Mouse (Mus musculus): Measurements from ENCODE around the gene Slc46a3. TPM values are rescaled to one million over a fixed set of nuclear protein-coding genes. Genes with fewer than 3 reads are reported as not detected.

Slc46a3 gene
- polyA plus RNA-seq, 1 experiment from 2014 or later, result 3.8 TPM

GRCm38 (mm10) chr5:147892735-147893134 lies 1.9 kb downstream of the Slc46a3 start:
- H3K27ac ChIP-seq, result no peak overlapping the region
- H3K4me2 ChIP-seq, result no peak overlapping the region
- H3K9ac ChIP-seq, result no peak overlapping the region
- H3K36me3 ChIP-seq, result no peaks in the 10 kb centered on the region
- no peaks in the 10 kb centered on the region for H3K27me3 ChIP-seq
- ATAC-seq (ENCODE audit: borderline replicate concordance, extremely low read depth, low FRiP score, low TSS enrichment), result no peak
- no peaks in the 10 kb centered on the region for H3K9me3 ChIP-seq
- WGBS, result 31% methylated on average over 6 of the region's 6 CpGs
- peaks cover 16% of the 10 kb centered on the region for H3K4me1 ChIP-seq
- no peak overlapping the region for H3K4me3 ChIP-seq

DNA sequence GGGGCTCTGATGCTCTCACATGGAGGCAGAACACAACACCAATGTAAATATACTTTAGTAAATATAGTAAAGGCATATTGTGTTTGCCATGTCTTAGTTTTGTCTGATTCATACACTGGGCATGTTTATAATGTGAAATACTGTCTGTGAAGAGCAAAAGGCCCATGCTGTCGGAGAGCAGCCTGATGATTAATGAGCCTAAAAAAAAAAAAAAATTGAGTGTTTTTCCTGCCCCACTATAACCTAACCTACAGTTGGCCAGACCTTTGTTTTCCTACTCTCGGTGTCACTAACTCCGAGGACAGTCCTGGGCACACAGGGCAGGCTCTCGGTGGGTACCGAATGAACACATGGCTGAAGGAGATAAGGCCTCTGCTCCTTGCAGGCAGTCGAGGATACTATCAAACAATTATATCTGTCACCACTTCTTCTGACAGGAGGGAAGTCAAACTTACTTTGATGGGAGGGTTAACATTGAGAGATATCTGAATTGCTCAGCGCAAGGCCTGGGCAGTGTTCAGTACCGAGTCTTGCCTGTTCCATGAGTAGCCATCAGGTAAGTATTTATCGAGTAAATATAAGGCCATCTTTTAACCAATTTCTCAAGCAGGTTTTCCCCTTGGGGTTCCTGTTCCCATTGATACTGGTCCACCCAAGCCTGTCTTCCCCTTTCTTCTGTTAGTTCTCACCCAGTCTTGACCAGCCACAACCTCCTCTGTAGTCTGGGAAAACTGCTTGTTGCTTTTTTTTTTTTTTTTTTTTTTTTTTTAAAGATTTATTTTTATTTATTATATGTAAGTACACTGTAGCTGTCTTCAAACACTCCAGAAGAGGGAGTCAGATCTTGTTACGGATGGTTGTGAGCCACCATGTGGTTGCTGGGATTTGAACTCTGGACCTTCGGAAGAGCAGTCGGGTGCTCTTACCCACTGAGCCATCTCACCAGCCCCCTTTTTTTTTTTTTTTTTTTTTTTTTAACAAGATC lies 6.0 kb downstream of the Slc46a3 start:
- Histone ChIP-seq H3K27me3 (no peaks in the 10 kb centered on the region), H3K4me3 (no peak overlapping the region), H3K4me2 (no peak overlapping the region), H3K36me3 (peaks cover 3% of the 10 kb centered on the region; the same call in 1 of the 2 replicates), H3K9ac (no peak overlapping the region), H3K27ac (no peak overlapping the region), H3K9me3 (no peaks in the 10 kb centered on the region), H3K4me1 (peaks cover 5% of the 10 kb centered on the region; the same call in 1 of the 2 replicates)
- no peak for ATAC-seq (ENCODE audit: borderline replicate concordance, extremely low read depth, low FRiP score, low TSS enrichment)
- WGBS, result 53% methylated on average over 10 of the region's 12 CpGs

DNA sequence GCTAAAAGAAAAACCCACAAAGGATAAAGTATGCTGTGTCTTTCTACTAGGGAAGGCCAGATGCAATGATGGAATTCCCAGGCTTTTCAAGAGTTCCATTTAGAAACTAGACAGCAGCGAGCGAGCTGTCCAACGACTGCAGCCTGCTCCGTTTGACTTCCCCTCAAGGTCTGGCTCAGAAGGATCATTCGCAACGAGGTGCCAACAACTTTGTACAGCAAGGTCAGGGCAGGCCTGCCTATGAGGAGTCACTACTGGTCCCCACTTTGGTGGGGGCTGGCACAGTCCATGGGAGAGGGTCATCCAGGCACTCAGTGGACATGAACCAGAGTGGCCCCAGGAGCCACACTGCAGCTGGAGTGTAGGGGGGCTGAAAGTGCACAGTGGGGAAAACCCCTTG lies 11.0 kb downstream of the Slc46a3 start:
- no peak overlapping the region for H3K4me2 ChIP-seq
- WGBS, result 76% methylated on average over 6 of the region's 6 CpGs
- ATAC-seq (ENCODE audit: borderline replicate concordance, extremely low read depth, low FRiP score, low TSS enrichment), result no peak
- no peak overlapping the region for H3K27ac ChIP-seq
- H3K4me3 ChIP-seq, result no peak overlapping the region
- peaks cover 25% of the 10 kb centered on the region for H3K36me3 ChIP-seq
- H3K4me1 ChIP-seq, result no peaks in the 10 kb centered on the region
- no peaks in the 10 kb centered on the region for H3K9me3 ChIP-seq
- H3K9ac ChIP-seq, result no peak overlapping the region
- H3K27me3 ChIP-seq, result no peaks in the 10 kb centered on the region

DNA sequence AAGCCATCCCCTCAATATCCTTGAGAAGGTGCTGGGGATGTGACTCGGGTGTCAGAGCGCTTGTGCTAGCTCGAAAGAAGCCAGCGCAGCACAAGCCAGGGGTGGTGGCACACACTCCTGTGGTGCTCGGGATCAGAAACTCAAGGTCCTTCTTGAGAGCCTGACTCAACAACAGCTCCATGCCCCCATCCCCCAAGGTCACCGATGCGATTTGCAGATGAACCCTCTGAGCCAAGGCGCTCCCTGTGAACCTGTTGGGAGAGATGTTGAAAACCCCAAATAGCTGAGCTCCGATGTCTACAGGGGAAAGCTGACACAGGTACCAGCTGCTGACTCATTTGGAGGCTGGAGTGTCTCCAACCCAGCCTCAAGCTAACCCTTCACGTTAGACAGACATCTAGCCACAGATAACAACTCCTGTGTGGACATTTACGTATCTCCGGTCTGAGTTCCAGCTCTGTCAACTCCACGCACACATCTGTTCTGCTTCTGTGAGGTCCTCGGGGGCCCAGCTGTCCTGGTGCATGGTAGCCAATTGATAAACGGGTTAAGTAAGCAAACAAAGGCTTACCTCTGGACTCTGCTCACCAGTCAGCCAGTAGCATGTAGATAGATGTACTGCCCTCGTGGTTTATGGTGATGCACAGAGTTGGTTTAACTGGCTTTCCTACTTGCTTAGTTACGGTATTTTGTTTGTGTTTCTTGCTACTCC lies 14.5 kb downstream of the Slc46a3 start:
- peaks cover 8% of the 10 kb centered on the region for H3K4me1 ChIP-seq
- no peak overlapping the region for H3K9ac ChIP-seq
- no peak overlapping the region for H3K4me3 ChIP-seq
- no peaks in the 10 kb centered on the region for H3K27me3 ChIP-seq
- H3K36me3 ChIP-seq, result peaks cover 53% of the 10 kb centered on the region
- no peaks in the 10 kb centered on the region for H3K9me3 ChIP-seq
- H3K4me2 ChIP-seq, result no peak overlapping the region
- no peak for ATAC-seq (ENCODE audit: borderline replicate concordance, extremely low read depth, low FRiP score, low TSS enrichment)
- WGBS, result 69% methylated on average over 17 of the region's 17 CpGs
- no peak overlapping the region for H3K27ac ChIP-seq

DNA sequence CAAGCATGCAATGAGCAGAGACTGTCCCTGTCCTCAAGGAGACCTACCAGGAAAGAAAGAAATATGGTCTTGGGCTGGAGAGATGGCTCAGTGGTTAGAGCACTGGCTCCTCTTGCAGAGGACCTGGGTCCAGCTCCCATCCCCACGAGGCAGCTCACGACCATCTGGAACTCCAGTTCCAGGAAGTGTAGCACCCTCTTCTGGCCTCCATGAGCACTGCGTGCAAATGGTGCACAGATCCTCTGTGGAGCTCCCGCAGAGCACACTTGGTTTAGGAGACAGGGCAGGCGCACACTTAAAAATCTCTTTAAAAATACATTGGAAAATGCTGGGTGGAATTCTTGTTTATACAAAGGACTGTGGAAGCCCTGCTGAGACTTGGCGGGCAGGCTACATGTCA lies 17.1 kb downstream of the Slc46a3 start:
- Histone ChIP-seq H3K9ac (no peak overlapping the region), H3K27me3 (no peaks in the 10 kb centered on the region), H3K4me3 (no peak overlapping the region), H3K27ac (no peak overlapping the region), H3K36me3 (peaks cover 79% of the 10 kb centered on the region), H3K4me1 (peaks cover 8% of the 10 kb centered on the region), H3K9me3 (no peaks in the 10 kb centered on the region), H3K4me2 (no peak overlapping the region)
- no peak for ATAC-seq (ENCODE audit: borderline replicate concordance, extremely low read depth, low FRiP score, low TSS enrichment)
- 83% methylated on average over 6 of the region's 6 CpGs for WGBS

DNA sequence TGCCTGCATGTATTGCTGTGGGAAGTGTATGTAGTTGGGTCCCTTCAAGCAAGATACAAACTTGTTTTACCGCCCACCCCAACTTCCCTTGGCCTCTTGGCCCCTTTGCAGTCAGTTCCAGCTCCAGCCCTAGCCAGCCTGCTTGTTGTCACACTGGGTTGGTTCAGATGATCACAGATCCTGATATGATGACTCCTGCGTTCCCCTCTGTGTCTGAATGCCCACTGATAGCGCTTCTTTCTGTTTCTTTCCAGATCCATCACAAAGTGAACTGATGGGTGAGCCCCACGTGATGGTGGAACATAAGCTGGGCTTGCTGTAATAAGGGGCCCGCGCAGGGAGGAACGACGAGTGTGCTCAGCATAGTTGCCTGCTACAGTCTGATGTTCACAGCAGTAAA lies 19.4 kb downstream of the Slc46a3 start:
- Histone ChIP-seq H3K9me3 (no peaks in the 10 kb centered on the region), H3K27ac (no peak overlapping the region), H3K36me3 (peaks cover 83% of the 10 kb centered on the region), H3K4me2 (no peak overlapping the region), H3K4me1 (peaks cover 8% of the 10 kb centered on the region), H3K9ac (no peak overlapping the region), H3K27me3 (no peaks in the 10 kb centered on the region), H3K4me3 (no peak overlapping the region)
- 89% methylated on average over 8 of the region's 8 CpGs for WGBS
- ATAC-seq (ENCODE audit: borderline replicate concordance, extremely low read depth, low FRiP score, low TSS enrichment), result no peak

DNA sequence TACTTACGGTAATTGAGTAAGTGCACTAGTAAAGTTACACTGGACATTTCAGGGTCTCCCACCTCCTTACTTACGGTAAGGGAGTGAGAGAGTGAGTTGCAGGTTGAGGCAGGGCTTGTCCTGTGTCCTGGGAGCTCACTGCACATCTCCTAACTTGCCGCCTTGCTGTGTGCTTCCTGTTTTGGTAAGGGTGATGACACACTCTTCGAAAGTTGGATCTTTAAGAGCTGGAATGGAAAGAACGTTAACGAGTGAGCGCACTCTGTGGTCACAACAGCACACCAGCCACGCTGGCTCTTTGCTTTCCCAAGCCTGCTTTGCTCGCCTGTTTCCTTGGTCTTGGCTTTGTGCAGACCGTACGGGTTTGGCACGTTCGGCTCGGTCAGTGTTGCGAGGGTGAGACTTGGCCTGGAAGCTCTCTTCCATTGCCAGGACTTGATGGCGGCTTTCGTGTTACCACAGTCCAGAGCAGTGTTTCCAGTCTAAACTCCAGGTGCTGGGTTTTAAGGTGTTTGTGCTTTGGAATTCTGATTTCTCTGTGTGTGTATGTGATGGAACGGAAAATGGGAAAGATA lies 20.0 kb downstream of the Slc46a3 start:
- no peaks in the 10 kb centered on the region for H3K9me3 ChIP-seq
- ATAC-seq (ENCODE audit: borderline replicate concordance, extremely low read depth, low FRiP score, low TSS enrichment), result no peak
- H3K27ac ChIP-seq, result no peak overlapping the region
- H3K4me1 ChIP-seq, result peaks cover 8% of the 10 kb centered on the region
- H3K27me3 ChIP-seq, result no peaks in the 10 kb centered on the region
- H3K4me3 ChIP-seq, result no peak overlapping the region
- H3K36me3 ChIP-seq, result peaks cover 81% of the 10 kb centered on the region
- no peak overlapping the region for H3K9ac ChIP-seq
- WGBS, result 88% methylated on average over 18 of the region's 18 CpGs
- no peak overlapping the region for H3K4me2 ChIP-seq

DNA sequence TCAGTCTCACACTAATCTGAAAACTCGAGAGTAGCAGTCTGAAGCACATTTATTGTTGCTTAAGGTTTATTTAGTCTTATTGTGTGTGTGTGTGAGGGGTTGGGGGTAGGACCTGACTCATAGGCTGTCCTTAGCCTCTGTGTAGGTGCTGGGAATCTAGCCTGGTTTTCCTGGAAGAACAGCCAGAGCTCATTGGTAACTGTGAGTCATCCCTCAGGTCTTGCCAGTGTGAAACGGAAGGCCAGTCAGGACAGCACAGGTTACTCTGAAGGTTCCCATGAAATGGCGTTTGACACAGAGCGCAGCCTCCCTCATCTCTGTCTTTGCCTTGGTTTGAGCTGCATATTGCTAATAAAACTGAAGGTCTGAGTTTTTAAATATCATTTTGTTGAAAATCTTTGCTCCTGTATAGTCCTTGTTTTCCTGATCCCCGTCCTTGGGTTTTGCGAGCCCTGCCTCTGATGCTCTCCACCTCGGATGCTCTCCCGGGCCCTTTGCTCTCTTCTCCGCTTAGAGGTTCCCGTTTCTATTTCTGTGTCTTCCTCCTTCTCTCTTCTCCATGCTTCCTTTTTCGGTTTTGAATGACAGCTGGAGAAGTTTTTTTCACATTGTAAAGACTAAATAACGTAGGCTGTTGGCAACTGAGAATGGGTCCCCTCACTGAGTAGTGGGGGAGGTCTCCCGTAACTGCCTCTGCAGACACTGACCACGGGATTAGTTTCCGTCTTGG lies 23.4 kb downstream of the Slc46a3 start:
- Histone ChIP-seq H3K4me2 (no peak overlapping the region), H3K36me3 (peaks cover 90% of the 10 kb centered on the region), H3K4me1 (no peaks in the 10 kb centered on the region; the same call in 1 of the 2 replicates), H3K27ac (peak overlapping the region; percentile 85), H3K9ac (no peak overlapping the region), H3K9me3 (no peaks in the 10 kb centered on the region), H3K4me3 (no peak overlapping the region), H3K27me3 (no peaks in the 10 kb centered on the region)
- 86% methylated on average over 15 of the region's 15 CpGs for WGBS
- ATAC-seq (ENCODE audit: borderline replicate concordance, extremely low read depth, low FRiP score, low TSS enrichment), result no peak

- Histone ChIP-seq H3K9ac (no peak overlapping the region), H3K4me2 (no peak overlapping the region), H3K4me3 (no peak overlapping the region), H3K27me3 (no peaks in the 10 kb centered on the region), H3K4me1 (no peaks in the 10 kb centered on the region; the same call in 1 of the 2 replicates), H3K36me3 (peaks cover 89% of the 10 kb centered on the region), H3K9me3 (no peaks in the 10 kb centered on the region), H3K27ac (peak overlapping the region; percentile 85)
- ATAC-seq (ENCODE audit: borderline replicate concordance, extremely low read depth, low FRiP score, low TSS enrichment), result peak; percentile 77
- WGBS, result 48% methylated on average over 1 of the region's 1 CpGs
Measured at GRCm38 (mm10) chr5:147870296-147870695, 24.3 kb downstream of the Slc46a3 start.

GRCm38 (mm10) chr5:147869568-147869967 lies 25.0 kb downstream of the Slc46a3 start:
- Histone ChIP-seq H3K4me1 (no peaks in the 10 kb centered on the region; the same call in 1 of the 2 replicates), H3K9me3 (no peaks in the 10 kb centered on the region), H3K4me2 (no peak overlapping the region), H3K9ac (no peak overlapping the region), H3K27ac (peak overlapping the region; percentile 85), H3K4me3 (no peak overlapping the region), H3K27me3 (no peaks in the 10 kb centered on the region), H3K36me3 (peaks cover 87% of the 10 kb centered on the region)
- 71% methylated on average over 6 of the region's 6 CpGs for WGBS
- no peak for ATAC-seq (ENCODE audit: borderline replicate concordance, extremely low read depth, low FRiP score, low TSS enrichment)

DNA sequence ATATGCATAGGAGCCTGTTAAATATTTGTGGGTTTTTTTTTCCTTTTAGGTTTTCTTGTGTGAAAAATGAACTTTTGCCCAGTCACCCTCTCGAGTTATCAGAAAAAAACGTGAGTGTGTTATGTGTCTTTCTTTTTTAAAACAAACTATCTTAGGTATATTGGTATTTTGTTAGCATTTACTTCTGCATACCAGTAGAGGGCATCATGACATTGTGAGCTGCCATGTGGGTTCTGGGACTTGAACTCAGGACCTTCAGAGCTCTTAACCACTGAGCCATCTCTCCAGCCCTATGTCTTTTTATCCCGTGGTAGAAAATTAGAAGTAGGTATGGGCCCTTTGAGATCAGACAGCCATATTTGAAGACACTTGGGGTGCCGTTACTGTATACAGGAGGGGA lies 25.9 kb downstream of the Slc46a3 start:
- WGBS, result 87% methylated on average over 4 of the region's 4 CpGs
- Histone ChIP-seq H3K27ac (no peak overlapping the region), H3K9me3 (no peaks in the 10 kb centered on the region), H3K9ac (no peak overlapping the region), H3K27me3 (no peaks in the 10 kb centered on the region), H3K4me1 (no peaks in the 10 kb centered on the region; the same call in 1 of the 2 replicates), H3K4me2 (no peak overlapping the region), H3K4me3 (no peak overlapping the region), H3K36me3 (peaks cover 87% of the 10 kb centered on the region)
- ATAC-seq (ENCODE audit: borderline replicate concordance, extremely low read depth, low FRiP score, low TSS enrichment), result no peak
